Mouse (Mus musculus) forebrain, postnatal 0 days (tissue): ENCODE results near the gene Il17re. TPM values are rescaled to one million over a fixed set of nuclear protein-coding genes. Genes with fewer than 3 reads are reported as not detected.
A peak's percentile ranks its signal among the peaks of the same experiment; 100 is the strongest.

ENCODE experiments used
- ATAC-seq: fragments of 200-750 bp; cut with Nextera tagmentation; 2 replicates; pipeline ENCODE4 v1.8.0; 2017; ENCODE audit warnings: mild to moderate bottlenecking, moderate library complexity
- DNase-seq: peaks from one replicate; pipeline ENCODE4 v3.0.0-alpha.2; 2015
- H3K27ac ChIP-seq: fragments of 300-500 bp; sonication (generic); 2 replicates; pipeline ENCODE4 v1.5.1; 2014; ENCODE audit warnings: low read depth, mild to moderate bottlenecking, antibody characterized with exemption, low read length, moderate library complexity, mixed read lengths
- H3K27me3 ChIP-seq: fragments of 300-500 bp; sonication (generic); 2 replicates; pipeline ENCODE4 v1.6.1; 2014; ENCODE audit warnings: mild to moderate bottlenecking, low read length, mixed read lengths; ENCODE audit not compliant: insufficient read depth
- H3K36me3 ChIP-seq: fragments of 300-500 bp; sonication (generic); 2 replicates; pipeline ENCODE4 v1.6.1; 2014; ENCODE audit warnings: mild to moderate bottlenecking, moderate library complexity; ENCODE audit not compliant: insufficient read depth
- H3K4me1 ChIP-seq: fragments of 300-500 bp; sonication (generic); 2 replicates; pipeline ENCODE4 v1.6.1; 2014; ENCODE audit warnings: antibody characterized with exemption; ENCODE audit not compliant: insufficient read depth
- H3K4me2 ChIP-seq: fragments of 300-500 bp; sonication (generic); 2 replicates; pipeline ENCODE4 v1.6.1; 2014; ENCODE audit warnings: low read depth, mild to moderate bottlenecking, moderate library complexity
- H3K4me3 ChIP-seq: fragments of 300-500 bp; sonication (generic); 2 replicates; pipeline ENCODE4 v1.5.1; 2014; ENCODE audit warnings: low read depth, low read length, mixed read lengths
- H3K9ac ChIP-seq: fragments of 300-500 bp; sonication (generic); 2 replicates; pipeline ENCODE4 v1.6.1; 2014; ENCODE audit warnings: mild to moderate bottlenecking
- H3K9me3 ChIP-seq: fragments of 300-500 bp; sonication (generic); 2 replicates; pipeline ENCODE4 v1.6.1; 2016; ENCODE audit warnings: low read length
- CTCF ChIP-seq: sonication (generic); IDR thresholded peaks from 2 replicates; pipeline ENCODE4 v1.5.1; 2016; ENCODE audit warnings: antibody characterized with exemption, control low read depth, low read depth
- WGBS: fragments of 180-500 bp; shearing (Covaris S2); extraction: QIAGEN DNeasy Blood & Tissue Kit; methylation state at CpG from one replicate; pipeline ENCODE4 v1.1.7; 2014; 5-methylcytosine and 5-hydroxymethylcytosine counted together
- polyA plus RNA-seq: library from polyadenylated mRNA; unstranded; fragments of >200 nt; fragmentation: Nextera tagmentation; extraction: Ambion mirVana; gene quantifications from 2 replicates; pipeline ENCODE4 v1.2.1, GENCODE M21; 2015
- total RNA-seq: library from RNA; depleted of rRNA; stranded (reverse); fragments of >200 nt; gene quantifications from 2 replicates; pipeline ENCODE4 v1.2.3, GENCODE M21; 2014

The Il17re gene
- total and polyA plus RNA-seq, 2 experiments from 2014 or later = 0.28 TPM; not detected in 1

DNA sequence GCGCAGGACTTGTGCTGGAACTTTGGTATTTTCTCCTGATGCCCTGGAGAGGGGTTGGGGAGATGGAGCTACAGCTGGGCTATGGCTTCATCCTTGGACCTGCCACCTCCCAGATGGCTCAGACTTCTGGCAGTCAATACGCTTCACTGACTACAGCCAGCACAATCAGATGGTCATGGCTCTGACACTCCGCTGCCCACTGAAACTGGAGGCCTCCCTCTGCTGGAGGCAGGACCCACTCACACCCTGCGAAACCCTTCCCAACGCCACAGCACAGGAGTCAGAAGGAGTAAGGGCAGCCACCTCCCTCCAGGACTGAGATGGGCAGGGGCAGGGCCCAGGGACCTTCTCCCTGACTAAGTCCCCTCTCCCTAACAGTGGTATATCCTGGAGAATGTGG is 7.3 kb downstream of the Il17re start:
- Histone ChIP-seq H3K27me3 (peaks cover 8% of the 10 kb centered on the region), H3K36me3 (no peaks in the 10 kb centered on the region), H3K4me3 (no peak overlapping the region), H3K9ac (no peak overlapping the region), H3K4me1 (0 out of 2 replicates have a peak, but pooled peaks cover 4% of the 10 kb centered on the region), H3K27ac (no peak overlapping the region), H3K9me3 (no peaks in the 10 kb centered on the region), H3K4me2 (no peak overlapping the region)
- peak; percentile 32; the same call in 1 of the 2 replicates for TF ChIP-seq CTCF
- DNase-seq (no peak), ATAC-seq (no peak)
- WGBS = 54% methylated on average over 5 of the region's 5 CpGs

DNA sequence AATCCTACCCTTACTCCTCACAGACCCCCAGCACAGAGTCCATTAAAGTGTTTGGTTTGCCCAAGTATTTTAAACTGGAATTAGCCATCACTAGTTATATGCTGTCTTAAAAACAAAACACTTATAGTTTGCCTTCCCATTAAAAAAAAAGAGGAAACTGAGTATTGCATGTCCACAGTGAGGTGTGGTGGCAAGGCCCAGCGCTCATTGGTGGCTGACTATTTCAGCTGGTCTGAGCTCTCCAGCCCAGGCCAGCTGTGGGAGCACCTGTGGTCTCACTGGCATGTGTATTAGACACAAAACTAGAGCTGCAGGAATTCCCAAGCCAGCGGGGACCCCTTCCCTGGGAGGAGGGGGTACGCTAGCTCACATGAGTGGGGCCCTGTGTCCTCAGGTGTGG is 10.2 kb downstream of the Il17re start:
- DNase-seq = no peak
- Histone ChIP-seq H3K4me3 (no peak overlapping the region), H3K27me3 (peaks cover 13% of the 10 kb centered on the region), H3K4me2 (no peak overlapping the region), H3K9me3 (no peaks in the 10 kb centered on the region), H3K4me1 (0 out of 2 replicates have a peak, but pooled peaks cover 4% of the 10 kb centered on the region), H3K9ac (no peak overlapping the region), H3K27ac (no peak overlapping the region), H3K36me3 (no peaks in the 10 kb centered on the region)
- 70% methylated on average over 3 of the region's 3 CpGs for WGBS
- ATAC-seq = no peak
- TF ChIP-seq CTCF = no peak

DNA sequence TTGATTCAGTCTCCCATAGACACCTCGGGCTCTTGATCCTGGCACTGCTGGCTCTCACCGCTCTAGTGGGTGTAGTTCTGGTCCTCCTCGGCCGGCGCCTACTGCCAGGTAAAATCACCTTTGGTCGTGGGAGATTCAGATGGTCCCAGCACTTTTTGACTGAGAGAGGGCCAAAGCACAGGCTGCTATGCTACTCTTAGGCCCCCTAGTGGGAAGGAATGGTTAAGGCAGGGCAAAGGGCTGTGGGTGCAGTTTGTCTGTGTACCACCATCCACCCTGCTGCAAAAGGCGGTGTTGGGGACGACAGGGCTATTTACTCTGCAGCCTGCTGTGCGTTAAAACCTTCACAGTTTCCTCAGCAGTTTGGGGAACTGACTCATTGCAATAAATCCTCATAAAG is 10.7 kb downstream of the Il17re start:
- peak; percentile 74 for DNase-seq
- Histone ChIP-seq H3K36me3 (no peaks in the 10 kb centered on the region), H3K27ac (no peak overlapping the region), H3K9ac (peak overlapping the region; percentile 41; the same call in 1 of the 2 replicates), H3K9me3 (no peaks in the 10 kb centered on the region), H3K4me2 (peak overlapping the region; percentile 59), H3K4me1 (0 out of 2 replicates have a peak, but pooled peaks cover 4% of the 10 kb centered on the region), H3K27me3 (peaks cover 13% of the 10 kb centered on the region), H3K4me3 (peak overlapping the region; percentile 29)
- 8% methylated on average over 9 of the region's 9 CpGs for WGBS
- ATAC-seq = peak; percentile 89
- TF ChIP-seq CTCF = peak; percentile 75

DNA sequence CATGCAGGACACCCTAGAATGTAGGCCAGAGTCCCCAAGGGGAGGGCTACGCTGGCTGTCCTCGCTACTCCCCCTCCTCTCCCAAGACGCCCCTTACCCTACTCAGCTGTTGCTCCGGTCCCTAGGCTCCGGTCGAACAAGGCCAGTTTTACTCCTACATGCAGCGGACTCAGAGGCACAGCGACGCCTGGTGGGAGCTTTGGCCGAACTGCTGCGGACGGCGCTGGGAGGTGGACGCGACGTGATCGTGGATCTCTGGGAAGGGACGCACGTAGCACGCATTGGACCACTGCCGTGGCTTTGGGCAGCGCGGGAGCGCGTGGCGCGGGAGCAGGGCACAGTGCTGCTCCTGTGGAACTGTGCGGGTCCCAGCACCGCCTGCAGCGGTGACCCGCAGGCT is 11.1 kb downstream of the Il17re start:
- 0 out of 2 replicates have a peak, but pooled peaks cover 4% of the 10 kb centered on the region for H3K4me1 ChIP-seq
- peak; percentile 76 for DNase-seq
- peak overlapping the region; percentile 41 for H3K9ac ChIP-seq
- H3K27me3 ChIP-seq = peaks cover 13% of the 10 kb centered on the region
- no peak overlapping the region for H3K27ac ChIP-seq
- H3K9me3 ChIP-seq = no peaks in the 10 kb centered on the region
- peak; percentile 85 for TF ChIP-seq CTCF
- peak; percentile 85 for ATAC-seq
- 1% methylated on average over 31 of the region's 31 CpGs for WGBS
- no peaks in the 10 kb centered on the region for H3K36me3 ChIP-seq
- peak overlapping the region; percentile 29 for H3K4me3 ChIP-seq
- H3K4me2 ChIP-seq = peak overlapping the region; percentile 59

DNA sequence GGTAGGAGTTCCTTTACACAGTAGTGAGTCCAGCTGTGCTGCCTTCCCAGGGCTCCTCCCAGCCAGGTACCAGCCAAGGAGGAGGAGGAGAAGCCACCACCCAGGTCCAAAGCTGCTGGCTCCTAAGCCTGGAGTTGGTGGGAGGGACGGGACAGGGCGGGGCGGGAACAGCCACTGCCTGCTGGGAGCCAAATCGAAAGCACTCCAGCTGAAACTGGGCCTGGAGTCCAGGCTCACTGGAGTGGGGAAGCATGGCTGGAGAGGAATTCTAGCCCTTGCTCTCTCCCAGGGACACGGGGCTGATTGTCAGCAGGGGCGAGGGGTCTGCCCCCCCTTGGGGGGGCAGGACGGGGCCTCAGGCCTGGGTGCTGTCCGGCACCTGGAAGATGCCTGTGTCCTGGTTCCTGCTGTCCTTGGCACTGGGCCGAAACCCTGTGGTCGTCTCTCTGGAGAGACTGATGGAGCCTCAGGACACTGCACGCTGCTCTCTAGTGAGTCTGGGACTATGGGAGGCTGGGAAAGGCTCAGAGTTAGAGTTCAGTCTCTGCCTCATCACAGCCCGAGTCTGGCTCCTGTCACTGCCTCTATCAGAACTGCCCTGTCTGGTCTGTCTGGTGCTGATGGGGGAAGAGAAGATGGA is 13.1 kb downstream of the Il17re start, which contains the start of gene Il17rc:
Gene Il17rc (plus strand): TSS at position 131 of the 640 bp plus-strand sequence.
- Histone ChIP-seq H3K4me3 (no peak within 1 kb of the TSS), H3K9me3 (no peaks in the 10 kb centered on the region), H3K4me1 (0 out of 2 replicates have a peak, but pooled peaks cover 4% of the 10 kb centered on the region), H3K9ac (no peak within 1 kb of the TSS), H3K27me3 (peaks cover 13% of the 10 kb centered on the region), H3K27ac (no peak within 1 kb of the TSS), H3K36me3 (no peaks in the 10 kb centered on the region), H3K4me2 (peak within 1 kb of the TSS; percentile 19; the same call in 1 of the 2 replicates)
- TF ChIP-seq CTCF = no peak
- 24% methylated on average over 12 of the region's 12 CpGs for WGBS
- DNase-seq (no peak), ATAC-seq (no peak)

DNA sequence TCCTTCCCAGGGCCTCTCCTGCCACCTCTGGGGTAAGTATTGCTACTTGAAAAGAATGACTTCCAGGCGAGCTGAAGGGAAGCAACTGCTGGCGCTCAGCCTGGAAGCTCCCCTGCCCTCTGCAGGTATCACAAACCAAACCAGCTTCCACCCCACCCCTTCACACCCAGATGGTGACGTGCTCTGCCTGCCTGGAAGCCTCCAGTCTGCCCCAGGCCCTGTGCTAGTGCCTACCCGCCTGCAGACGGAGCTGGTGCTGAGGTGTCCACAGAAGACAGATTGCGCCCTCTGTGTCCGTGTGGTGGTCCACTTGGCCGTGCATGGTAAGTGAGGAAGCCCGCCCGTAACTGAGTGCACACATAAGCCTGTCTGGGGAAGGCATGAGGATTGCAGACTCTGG is 13.8 kb downstream of the Il17re start:
- DNase-seq (no peak), ATAC-seq (no peak)
- no peaks in the 10 kb centered on the region for H3K9me3 ChIP-seq
- H3K36me3 ChIP-seq = no peaks in the 10 kb centered on the region
- H3K27me3 ChIP-seq = peaks cover 13% of the 10 kb centered on the region
- no peak overlapping the region for H3K9ac ChIP-seq
- H3K27ac ChIP-seq = no peak overlapping the region
- WGBS = 59% methylated on average over 10 of the region's 10 CpGs
- 0 out of 2 replicates have a peak, but pooled peaks cover 4% of the 10 kb centered on the region for H3K4me1 ChIP-seq
- no peak overlapping the region for H3K4me3 ChIP-seq
- no peak for TF ChIP-seq CTCF
- no peak overlapping the region for H3K4me2 ChIP-seq

DNA sequence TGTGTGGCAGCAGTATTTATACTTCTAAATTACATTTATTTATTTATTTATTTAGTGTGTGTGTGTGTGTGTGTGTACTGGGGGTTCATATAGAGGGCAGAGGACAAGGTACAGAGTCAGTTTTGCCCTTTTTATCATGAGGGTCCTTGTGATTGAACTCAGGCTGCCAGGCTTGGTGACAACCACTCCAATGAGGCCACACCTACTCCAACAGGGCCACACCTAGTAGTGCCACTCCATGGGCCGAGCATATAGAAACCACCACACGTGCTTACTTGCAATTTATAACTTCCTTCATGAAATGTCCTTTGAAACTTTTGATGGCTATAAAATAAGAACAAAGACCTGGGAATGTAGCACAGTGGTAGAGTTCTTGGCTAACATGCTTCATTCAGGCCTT is 15.0 kb downstream of the Il17re start:
- TF ChIP-seq CTCF = no peak
- H3K27me3 ChIP-seq = peaks cover 13% of the 10 kb centered on the region
- H3K4me3 ChIP-seq = no peak overlapping the region
- no peak for ATAC-seq
- H3K4me1 ChIP-seq = 0 out of 2 replicates have a peak, but pooled peaks cover 4% of the 10 kb centered on the region
- no peaks in the 10 kb centered on the region for H3K36me3 ChIP-seq
- no peaks in the 10 kb centered on the region for H3K9me3 ChIP-seq
- no peak overlapping the region for H3K27ac ChIP-seq
- DNase-seq = no peak
- 81% methylated on average over 2 of the region's 2 CpGs for WGBS
- H3K9ac ChIP-seq = no peak overlapping the region
- H3K4me2 ChIP-seq = no peak overlapping the region
